22 mouse cellular contexts compared by ENCODE assay signal in genomic region chrX:11361261-11361660, GRCm38 (mm10). TPM values are rescaled to one million over a fixed set of nuclear protein-coding genes. Genes with fewer than 3 reads are reported as not detected.
"Had no signal": no experiment of that assay in that cellular context is flagged by ENCODE, and none has a peak within 500 bp of the region (broad histone marks: within the 10 kb centered on the region; RNA-seq: fewer than 3 reads in every experiment).

No protein-coding gene starts in this region.

- ATAC-seq: midbrain, embryonic 16.5 days had no signal

- H3K36me3 ChIP-seq: limb, embryonic 15.5 days; liver, embryonic 13.5 days; midbrain, embryonic 12.5 days; stomach, embryonic 15.5 days had no signal

- H3K9me3 ChIP-seq: limb, embryonic 15.5 days; liver, embryonic 13.5 days; midbrain, embryonic 12.5 days; stomach, embryonic 15.5 days had no signal

- H3K27me3 ChIP-seq: liver, embryonic 13.5 days; stomach, embryonic 15.5 days had no signal

- H3K4me1 ChIP-seq: limb, embryonic 15.5 days; liver, embryonic 13.5 days; midbrain, embryonic 12.5 days; stomach, embryonic 15.5 days had no signal

- DNase-seq: kidney, adult 8-10 months; kidney, postnatal 36 days; layer of hippocampus, adult 9-11 months; layer of hippocampus, postnatal 36 days; liver, embryonic 13.5 days; lung, adult 18-20 months; lung, postnatal 36 days; thymus, postnatal 4 days had no signal

- H3K4me3 ChIP-seq: limb, embryonic 15.5 days; liver, embryonic 13.5 days; midbrain, embryonic 12.5 days; stomach, embryonic 15.5 days had no signal

RNA-seq across cellular contexts. Expression of gene H2al1j, which starts 33.6 kb away (rescaled TPM):
- total RNA-seq: layer of hippocampus, adult 18-20 months; layer of hippocampus, postnatal 36 days; left cerebral cortex, adult 8-10 months; left cerebral cortex, postnatal 25 days; megakaryocyte-erythroid progenitor cell, adult 5-6 weeks had no signal
- polyA plus RNA-seq: kidney, postnatal 0 days; limb, embryonic 11.5 days; limb, embryonic 15.5 days; liver, embryonic 13.5 days; lung, embryonic 16.5 days; midbrain, embryonic 12.5 days; midbrain, embryonic 16.5 days; neural tube, embryonic 14.5 days; spleen, adult 2 months; stomach, embryonic 15.5 days; testis, adult 2 months had no signal

RNA-seq across cellular contexts. Expression of gene H2al1i, which starts 36.8 kb away (rescaled TPM):
- total RNA-seq: layer of hippocampus, adult 18-20 months; layer of hippocampus, postnatal 36 days; left cerebral cortex, adult 8-10 months; left cerebral cortex, postnatal 25 days; megakaryocyte-erythroid progenitor cell, adult 5-6 weeks had no signal
- polyA plus RNA-seq: kidney, postnatal 0 days; limb, embryonic 11.5 days; limb, embryonic 15.5 days; liver, embryonic 13.5 days; lung, embryonic 16.5 days; midbrain, embryonic 12.5 days; midbrain, embryonic 16.5 days; neural tube, embryonic 14.5 days; spleen, adult 2 months; stomach, embryonic 15.5 days; testis, adult 2 months had no signal

RNA-seq across cellular contexts. Expression of gene H2al1h, which starts 40.0 kb away (rescaled TPM):
- total RNA-seq: layer of hippocampus, adult 18-20 months; layer of hippocampus, postnatal 36 days; left cerebral cortex, adult 8-10 months; left cerebral cortex, postnatal 25 days; megakaryocyte-erythroid progenitor cell, adult 5-6 weeks had no signal
- polyA plus RNA-seq: kidney, postnatal 0 days; limb, embryonic 11.5 days; limb, embryonic 15.5 days; liver, embryonic 13.5 days; lung, embryonic 16.5 days; midbrain, embryonic 12.5 days; midbrain, embryonic 16.5 days; neural tube, embryonic 14.5 days; spleen, adult 2 months; stomach, embryonic 15.5 days; testis, adult 2 months had no signal

RNA-seq across cellular contexts. Expression of gene H2al1g, which starts 43.2 kb away (rescaled TPM):
- total RNA-seq: layer of hippocampus, adult 18-20 months; layer of hippocampus, postnatal 36 days; left cerebral cortex, adult 8-10 months; left cerebral cortex, postnatal 25 days; megakaryocyte-erythroid progenitor cell, adult 5-6 weeks had no signal
- polyA plus RNA-seq: kidney, postnatal 0 days; limb, embryonic 11.5 days; limb, embryonic 15.5 days; liver, embryonic 13.5 days; lung, embryonic 16.5 days; midbrain, embryonic 12.5 days; midbrain, embryonic 16.5 days; neural tube, embryonic 14.5 days; spleen, adult 2 months; stomach, embryonic 15.5 days had no signal

RNA-seq across cellular contexts. Expression of gene H2al1f, which starts 46.3 kb away (rescaled TPM):
- total RNA-seq: layer of hippocampus, adult 18-20 months; layer of hippocampus, postnatal 36 days; left cerebral cortex, adult 8-10 months; left cerebral cortex, postnatal 25 days; megakaryocyte-erythroid progenitor cell, adult 5-6 weeks had no signal
- polyA plus RNA-seq: kidney, postnatal 0 days; limb, embryonic 11.5 days; limb, embryonic 15.5 days; liver, embryonic 13.5 days; lung, embryonic 16.5 days; midbrain, embryonic 12.5 days; midbrain, embryonic 16.5 days; neural tube, embryonic 14.5 days; spleen, adult 2 months; stomach, embryonic 15.5 days; testis, adult 2 months had no signal
